Mouse (Mus musculus) E14TG2a.4 (cell line): Measurements from ENCODE around the gene Asxl2.

Experiments
- H3K27me3 ChIP-seq: 2 replicates; pipeline ENCODE4 v1.6.1; 2014; ENCODE audit warnings: low read length, control low read depth; ENCODE audit not compliant: insufficient read depth
- H3K36me3 ChIP-seq: 2 replicates; pipeline ENCODE4 v1.6.1; 2014; ENCODE audit warnings: low read length, control low read depth; ENCODE audit not compliant: insufficient read depth
- H3K4me1 ChIP-seq: replicated peaks from 2 replicates; pipeline ENCODE4 v1.6.1; 2014; ENCODE audit warnings: low read depth, low read length, control low read depth
- H3K4me3 ChIP-seq: replicated peaks from 2 replicates; pipeline ENCODE4 v1.5.1; 2014; ENCODE audit warnings: mild to moderate bottlenecking, low read length
- H3K9me3 ChIP-seq: 2 replicates; pipeline ENCODE4 v1.6.1; 2014; ENCODE audit warnings: low read length, control low read depth
- CTCF ChIP-seq: conservative IDR thresholded peaks from 2 replicates; pipeline ENCODE4 v1.5.1; 2014; ENCODE audit warnings: low read length
- NANOG ChIP-seq: IDR thresholded peaks from 2 replicates; pipeline ENCODE4 v1.6.1; 2014; ENCODE audit warnings: borderline replicate concordance, low read length, mixed read lengths
- POU5F1 ChIP-seq: IDR thresholded peaks from 2 replicates; pipeline ENCODE4 v1.6.1; 2014; ENCODE audit warnings: low read length, borderline replicate concordance

Gene Asxl2

GRCm38 (mm10) chr12:3546121-3546658 lies 119.5 kb downstream of the Asxl2 start:
- TF ChIP-seq NANOG = no peak
- no peak for TF ChIP-seq CTCF
- no peak for TF ChIP-seq POU5F1
- no peaks in the 10 kb centered on the region for H3K27me3 ChIP-seq
- peak overlapping the region; percentile 10; the same call in 1 of the 2 replicates for H3K4me3 ChIP-seq
- H3K4me1 ChIP-seq = peaks cover 62% of the 10 kb centered on the region
- H3K9me3 ChIP-seq = no peaks in the 10 kb centered on the region
- H3K36me3 ChIP-seq = no peaks in the 10 kb centered on the region

GRCm38 (mm10) chr12:3546781-3547180 lies 120.1 kb downstream of the Asxl2 start:
- Histone ChIP-seq H3K4me3 (peak overlapping the region; percentile 10; the same call in 1 of the 2 replicates), H3K36me3 (no peaks in the 10 kb centered on the region), H3K27me3 (no peaks in the 10 kb centered on the region), H3K4me1 (peaks cover 63% of the 10 kb centered on the region), H3K9me3 (no peaks in the 10 kb centered on the region)
- no peak for TF ChIP-seq POU5F1
- TF ChIP-seq CTCF = no peak
- TF ChIP-seq NANOG = no peak

- no peaks in the 10 kb centered on the region for H3K36me3 ChIP-seq
- no peaks in the 10 kb centered on the region for H3K27me3 ChIP-seq
- no peaks in the 10 kb centered on the region for H3K9me3 ChIP-seq
- TF ChIP-seq CTCF (no peak), POU5F1 (no peak), NANOG (no peak)
- H3K4me3 ChIP-seq = no peak overlapping the region
- peaks cover 63% of the 10 kb centered on the region for H3K4me1 ChIP-seq
Measured at GRCm38 (mm10) chr12:3547506-3547905, 120.8 kb downstream of the Asxl2 start.

- TF ChIP-seq NANOG (no peak), CTCF (no peak), POU5F1 (no peak)
- peaks cover 59% of the 10 kb centered on the region for H3K4me1 ChIP-seq
- H3K27me3 ChIP-seq = no peaks in the 10 kb centered on the region
- no peaks in the 10 kb centered on the region for H3K9me3 ChIP-seq
- H3K36me3 ChIP-seq = no peaks in the 10 kb centered on the region
- H3K4me3 ChIP-seq = peak overlapping the region; percentile 45
Measured at GRCm38 (mm10) chr12:3547911-3548310, 121.3 kb downstream of the Asxl2 start.

GRCm38 (mm10) chr12:3548582-3549211 lies 122.0 kb downstream of the Asxl2 start:
- Histone ChIP-seq H3K4me1 (peaks cover 59% of the 10 kb centered on the region), H3K9me3 (no peaks in the 10 kb centered on the region), H3K4me3 (peak overlapping the region; percentile 45; the same call in 1 of the 2 replicates), H3K27me3 (no peaks in the 10 kb centered on the region), H3K36me3 (no peaks in the 10 kb centered on the region)
- TF ChIP-seq NANOG (no peak), CTCF (no peak), POU5F1 (no peak)

GRCm38 (mm10) chr12:3550280-3550679 lies 123.6 kb downstream of the Asxl2 start:
- peaks cover 59% of the 10 kb centered on the region for H3K4me1 ChIP-seq
- no peaks in the 10 kb centered on the region for H3K36me3 ChIP-seq
- TF ChIP-seq POU5F1 = no peak
- peak; percentile 69 for TF ChIP-seq CTCF
- peak overlapping the region; percentile 51 for H3K4me3 ChIP-seq
- H3K27me3 ChIP-seq = no peaks in the 10 kb centered on the region
- no peaks in the 10 kb centered on the region for H3K9me3 ChIP-seq
